Mouse (Mus musculus): ENCODE data around the gene Thegl. TPM values are rescaled to one million over a fixed set of nuclear protein-coding genes. Genes with fewer than 3 reads are reported as not detected.

The Thegl gene
- polyA plus RNA-seq, 1 experiment from 2014 or later: 1.2 TPM

DNA sequence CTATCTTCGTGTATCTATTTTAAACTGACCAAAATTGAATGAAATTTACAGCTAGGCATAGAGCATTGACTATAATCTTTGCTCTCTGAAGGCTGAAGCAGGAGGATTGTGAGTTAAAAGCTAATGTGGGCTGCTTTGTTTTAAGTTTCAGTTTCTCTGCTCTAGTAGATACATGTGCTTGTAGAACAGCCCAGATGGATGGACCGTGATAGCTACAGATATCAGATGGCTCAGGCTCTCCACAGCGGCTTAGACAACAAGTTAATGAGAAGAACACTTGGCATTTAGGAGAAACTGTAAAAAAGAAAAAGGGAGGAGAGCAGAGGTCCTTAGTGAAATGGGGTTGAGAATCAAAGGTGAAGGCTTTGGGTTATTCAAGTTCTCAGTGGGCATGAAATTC is 25.0 kb upstream of the Thegl start:
- WGBS: 92% methylated on average over 3 of the region's 3 CpGs
- no peak overlapping the region for H3K9ac ChIP-seq (ENCODE audit: low read length)
- no peaks in the 10 kb centered on the region for H3K9me3 ChIP-seq (ENCODE audit: control insufficient read depth, low read length)
- H3K4me3 ChIP-seq (ENCODE audit: low read depth, low read length): no peak overlapping the region
- ATAC-seq (replicated peaks; ENCODE audit: low FRiP score, low TSS enrichment, low read depth) (no peak), DNase-seq (ENCODE audit: low spot score) (no peak)
- H3K36me3 ChIP-seq (ENCODE audit: control insufficient read depth, insufficient read depth, low read length): peaks cover 90% of the 10 kb centered on the region
- H3K27me3 ChIP-seq (replicated peaks; ENCODE audit: control insufficient read depth, insufficient read depth, low read length): no peaks in the 10 kb centered on the region
- no peaks in the 10 kb centered on the region for H3K4me1 ChIP-seq (replicated peaks; ENCODE audit: control insufficient read depth, insufficient read depth, low read length)
- no peak overlapping the region for H3K27ac ChIP-seq (ENCODE audit: low read depth)
- H3K4me2 ChIP-seq (ENCODE audit: low read length): no peak overlapping the region

DNA sequence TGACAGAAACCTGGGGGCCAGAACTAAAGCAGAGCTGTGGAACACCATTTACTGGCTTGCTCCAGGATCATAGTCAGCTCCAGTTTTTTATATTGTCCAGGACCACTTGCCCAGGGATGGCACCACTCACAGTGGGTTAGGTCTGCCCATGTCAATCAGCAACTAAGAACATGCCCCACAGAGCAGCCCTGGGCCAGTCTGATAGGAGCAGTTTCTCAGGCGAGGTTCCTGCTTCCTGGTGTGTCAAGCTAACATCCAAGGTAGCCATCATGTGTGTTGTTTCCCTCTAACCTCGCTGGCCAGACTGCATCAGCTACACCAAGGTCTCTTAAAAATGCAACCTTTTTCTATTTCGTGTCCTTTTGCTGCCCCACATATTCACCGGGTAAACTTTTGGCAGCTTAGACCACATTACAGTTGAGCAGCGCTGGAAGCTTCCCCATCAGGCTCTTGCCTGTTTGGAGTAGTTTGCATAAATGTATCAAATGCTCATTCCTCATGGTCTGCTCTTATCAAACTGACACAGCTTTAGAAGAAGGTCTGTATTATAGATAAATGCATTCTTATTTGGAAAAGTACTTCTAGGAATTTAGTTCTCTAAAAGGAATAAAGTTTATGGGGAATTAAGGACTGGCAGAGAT is 22.5 kb upstream of the Thegl start:
- H3K27me3 ChIP-seq (replicated peaks; ENCODE audit: control insufficient read depth, insufficient read depth, low read length): no peaks in the 10 kb centered on the region
- WGBS: 93% methylated on average over 5 of the region's 5 CpGs

DNA sequence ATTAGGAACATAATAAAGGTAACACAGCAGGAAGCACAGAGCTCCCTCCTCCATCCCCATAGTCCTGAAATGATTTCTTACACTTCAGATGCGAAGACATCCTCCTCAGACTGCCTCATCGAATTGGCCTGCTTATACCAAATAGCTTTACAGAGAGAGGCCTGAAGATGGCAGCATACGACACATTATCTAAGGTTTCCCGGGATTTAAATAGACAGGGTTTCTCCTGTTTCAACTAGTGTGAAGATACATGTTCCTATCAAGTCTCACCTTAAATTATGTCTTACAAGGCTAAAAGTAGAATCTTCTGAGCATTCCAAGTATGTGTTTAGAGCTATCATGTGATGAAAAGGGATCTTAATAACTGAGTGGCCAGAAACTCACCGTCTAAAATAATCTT is 17.4 kb upstream of the Thegl start:
- no peak overlapping the region for H3K4me2 ChIP-seq (ENCODE audit: low read length)
- H3K36me3 ChIP-seq (ENCODE audit: control insufficient read depth, insufficient read depth, low read length): peaks cover 77% of the 10 kb centered on the region
- WGBS: 52% methylated on average over 5 of the region's 5 CpGs
- H3K27ac ChIP-seq (ENCODE audit: low read depth): no peak overlapping the region
- no peak overlapping the region for H3K4me3 ChIP-seq (ENCODE audit: low read depth, low read length)
- H3K9me3 ChIP-seq (ENCODE audit: control insufficient read depth, low read length): no peaks in the 10 kb centered on the region
- no peak for DNase-seq (ENCODE audit: low spot score)
- ATAC-seq (replicated peaks; ENCODE audit: low FRiP score, low TSS enrichment, low read depth): no peak
- H3K9ac ChIP-seq (ENCODE audit: low read length): no peak overlapping the region
- no peaks in the 10 kb centered on the region for H3K27me3 ChIP-seq (replicated peaks; ENCODE audit: control insufficient read depth, insufficient read depth, low read length)
- H3K4me1 ChIP-seq (replicated peaks; ENCODE audit: control insufficient read depth, insufficient read depth, low read length): no peaks in the 10 kb centered on the region

More for the DNA sequence above, 22.5 kb upstream of the Thegl start:
- H3K9me3 ChIP-seq (ENCODE audit: control insufficient read depth, low read length): no peaks in the 10 kb centered on the region
- H3K4me2 ChIP-seq (ENCODE audit: low read length): no peak overlapping the region
- no peaks in the 10 kb centered on the region for H3K4me1 ChIP-seq (replicated peaks; ENCODE audit: control insufficient read depth, insufficient read depth, low read length)
- H3K36me3 ChIP-seq (ENCODE audit: control insufficient read depth, insufficient read depth, low read length): peaks cover 96% of the 10 kb centered on the region
- H3K4me3 ChIP-seq (ENCODE audit: low read depth, low read length): no peak overlapping the region
- ATAC-seq (replicated peaks; ENCODE audit: low FRiP score, low TSS enrichment, low read depth) (no peak), DNase-seq (ENCODE audit: low spot score) (no peak)
- H3K27ac ChIP-seq (ENCODE audit: low read depth): no peak overlapping the region
- H3K9ac ChIP-seq (ENCODE audit: low read length): no peak overlapping the region

DNA sequence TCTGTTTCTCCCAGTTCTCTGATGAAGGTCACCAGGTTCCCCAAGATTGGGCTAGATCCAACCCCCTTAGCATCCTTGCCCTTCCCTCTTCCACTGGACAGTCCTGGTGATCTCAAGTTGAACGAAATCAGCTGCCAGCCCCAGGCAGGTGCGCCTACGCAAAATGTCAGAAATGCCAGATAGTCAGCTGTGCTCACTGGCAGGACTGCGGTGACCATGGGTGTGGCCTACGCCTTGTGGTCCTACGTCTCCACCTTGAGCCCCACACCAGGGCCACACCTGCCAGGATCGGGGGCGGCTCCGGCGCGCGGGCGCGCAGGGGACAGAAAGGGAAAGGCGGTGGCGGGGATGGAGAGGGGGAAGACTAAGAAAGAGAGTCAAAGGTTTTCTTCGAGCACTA is 14.6 kb upstream of the Thegl start:
- DNase-seq (ENCODE audit: low spot score) (no peak), ATAC-seq (replicated peaks; ENCODE audit: low FRiP score, low TSS enrichment, low read depth) (no peak)
- H3K27me3 ChIP-seq (replicated peaks; ENCODE audit: control insufficient read depth, insufficient read depth, low read length): no peaks in the 10 kb centered on the region
- WGBS: 89% methylated on average over 17 of the region's 17 CpGs
- H3K36me3 ChIP-seq (ENCODE audit: control insufficient read depth, insufficient read depth, low read length): peaks cover 50% of the 10 kb centered on the region
- no peak overlapping the region for H3K4me2 ChIP-seq (ENCODE audit: low read length)
- H3K9me3 ChIP-seq (ENCODE audit: control insufficient read depth, low read length): no peaks in the 10 kb centered on the region
- no peak overlapping the region for H3K4me3 ChIP-seq (ENCODE audit: low read depth, low read length)
- H3K27ac ChIP-seq (ENCODE audit: low read depth): no peak overlapping the region
- no peak overlapping the region for H3K9ac ChIP-seq (ENCODE audit: low read length)
- no peaks in the 10 kb centered on the region for H3K4me1 ChIP-seq (replicated peaks; ENCODE audit: control insufficient read depth, insufficient read depth, low read length)

DNA sequence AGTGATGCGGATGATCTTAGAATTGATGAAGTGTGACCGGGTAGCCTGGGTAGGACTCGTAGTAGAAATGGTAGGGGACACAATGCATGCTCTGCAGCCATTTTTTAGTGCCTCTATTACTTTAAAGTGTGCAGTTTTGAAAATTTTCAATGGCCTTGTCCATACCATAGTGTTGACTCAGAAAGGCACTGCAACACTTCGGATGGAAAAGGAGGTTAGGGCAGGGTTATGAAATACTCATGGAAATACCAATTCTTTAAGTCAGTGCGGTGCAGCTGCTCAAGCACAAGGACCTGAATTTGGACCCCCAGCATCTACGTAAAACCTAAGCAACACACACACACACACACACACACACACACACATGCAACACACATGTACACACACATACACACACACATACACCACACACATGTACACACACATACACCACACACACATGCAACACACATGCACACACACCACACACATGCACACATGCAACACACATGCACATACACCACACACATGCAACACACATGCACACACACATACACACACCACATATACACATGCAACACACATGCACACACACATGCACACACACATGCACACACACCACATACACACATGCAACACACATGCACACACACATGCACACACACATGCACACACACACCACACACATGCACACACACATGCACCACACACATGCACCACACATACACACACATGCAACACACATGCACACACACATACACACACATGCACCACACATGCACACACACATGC is 11.6 kb upstream of the Thegl start, which contains the start of gene Arl9:
Arl9 (plus strand) TSS at position 5 of the 771 bp plus-strand sequence.
- DNase-seq (ENCODE audit: low spot score) (no peak), ATAC-seq (replicated peaks; ENCODE audit: low FRiP score, low TSS enrichment, low read depth) (no peak)
- Histone ChIP-seq H3K36me3 (ENCODE audit: control insufficient read depth, insufficient read depth, low read length) (peaks cover 19% of the 10 kb centered on the region), H3K4me2 (ENCODE audit: low read length) (no peak within 1 kb of the TSS), H3K9me3 (ENCODE audit: control insufficient read depth, low read length) (no peaks in the 10 kb centered on the region), H3K27me3 (replicated peaks; ENCODE audit: control insufficient read depth, insufficient read depth, low read length) (no peaks in the 10 kb centered on the region), H3K9ac (ENCODE audit: low read length) (no peak within 1 kb of the TSS), H3K4me3 (ENCODE audit: low read depth, low read length) (no peak within 1 kb of the TSS), H3K27ac (ENCODE audit: low read depth) (no peak within 1 kb of the TSS), H3K4me1 (replicated peaks; ENCODE audit: control insufficient read depth, insufficient read depth, low read length) (no peaks in the 10 kb centered on the region)
- 94% methylated on average over 6 of the region's 6 CpGs for WGBS

DNA sequence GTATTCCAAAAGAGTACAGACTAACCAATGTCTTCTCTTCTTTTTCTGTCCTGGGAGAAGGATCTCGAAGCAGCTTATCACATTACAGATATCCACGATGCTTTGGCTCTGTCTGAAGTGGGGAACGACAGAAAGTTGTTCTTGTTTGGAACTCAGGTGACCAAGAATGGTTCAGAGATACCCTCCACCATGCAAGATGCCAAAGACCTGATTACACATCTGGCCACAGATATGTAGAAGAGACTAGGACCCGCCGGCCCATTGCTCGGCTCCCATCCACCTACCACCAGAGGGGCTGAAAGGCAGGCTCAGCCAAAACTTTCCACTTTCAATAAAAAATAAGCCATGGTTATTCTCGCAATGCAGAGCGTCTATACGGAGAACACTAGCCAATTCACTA is 5.5 kb upstream of the Thegl start:
- no peaks in the 10 kb centered on the region for H3K27me3 ChIP-seq (replicated peaks; ENCODE audit: control insufficient read depth, insufficient read depth, low read length)
- no peaks in the 10 kb centered on the region for H3K4me1 ChIP-seq (replicated peaks; ENCODE audit: control insufficient read depth, insufficient read depth, low read length)
- no peaks in the 10 kb centered on the region for H3K36me3 ChIP-seq (ENCODE audit: control insufficient read depth, insufficient read depth, low read length)
- H3K9me3 ChIP-seq (ENCODE audit: control insufficient read depth, low read length): no peaks in the 10 kb centered on the region
- DNase-seq (ENCODE audit: low spot score) (no peak), ATAC-seq (replicated peaks; ENCODE audit: low FRiP score, low TSS enrichment, low read depth) (no peak)
- H3K4me2 ChIP-seq (ENCODE audit: low read length): no peak overlapping the region
- 89% methylated on average over 9 of the region's 9 CpGs for WGBS
- H3K27ac ChIP-seq (ENCODE audit: low read depth): no peak overlapping the region
- H3K9ac ChIP-seq (ENCODE audit: low read length): no peak overlapping the region
- no peak overlapping the region for H3K4me3 ChIP-seq (ENCODE audit: low read depth, low read length)

DNA sequence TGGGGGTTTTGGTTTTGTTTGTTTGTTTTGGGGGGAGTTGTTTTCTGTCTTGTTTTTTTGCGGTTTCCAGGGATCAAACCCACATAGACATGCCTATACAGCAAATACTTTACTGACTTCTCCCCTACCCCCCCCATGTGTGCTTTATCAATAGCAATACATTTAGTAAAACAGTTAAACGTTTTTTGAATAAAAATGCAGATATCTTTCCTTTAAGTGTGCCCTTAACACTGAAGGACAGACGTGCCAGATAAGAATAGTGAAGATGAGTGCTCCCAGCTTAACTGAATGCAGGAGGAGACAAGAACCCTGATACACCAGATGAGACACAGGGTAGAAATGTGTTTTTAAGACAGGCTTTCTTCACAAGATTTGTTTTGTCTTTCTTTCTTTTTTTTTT is 4.7 kb upstream of the Thegl start:
- Histone ChIP-seq H3K9me3 (ENCODE audit: control insufficient read depth, low read length) (no peaks in the 10 kb centered on the region), H3K4me3 (ENCODE audit: low read depth, low read length) (no peak overlapping the region), H3K27ac (ENCODE audit: low read depth) (no peak overlapping the region), H3K4me1 (replicated peaks; ENCODE audit: control insufficient read depth, insufficient read depth, low read length) (no peaks in the 10 kb centered on the region), H3K4me2 (ENCODE audit: low read length) (no peak overlapping the region), H3K9ac (ENCODE audit: low read length) (no peak overlapping the region), H3K27me3 (replicated peaks; ENCODE audit: control insufficient read depth, insufficient read depth, low read length) (no peaks in the 10 kb centered on the region), H3K36me3 (ENCODE audit: control insufficient read depth, insufficient read depth, low read length) (no peaks in the 10 kb centered on the region)
- WGBS: 64% methylated on average over 3 of the region's 3 CpGs
- no peak for DNase-seq (ENCODE audit: low spot score)
- ATAC-seq (replicated peaks; ENCODE audit: low FRiP score, low TSS enrichment, low read depth): no peak

DNA sequence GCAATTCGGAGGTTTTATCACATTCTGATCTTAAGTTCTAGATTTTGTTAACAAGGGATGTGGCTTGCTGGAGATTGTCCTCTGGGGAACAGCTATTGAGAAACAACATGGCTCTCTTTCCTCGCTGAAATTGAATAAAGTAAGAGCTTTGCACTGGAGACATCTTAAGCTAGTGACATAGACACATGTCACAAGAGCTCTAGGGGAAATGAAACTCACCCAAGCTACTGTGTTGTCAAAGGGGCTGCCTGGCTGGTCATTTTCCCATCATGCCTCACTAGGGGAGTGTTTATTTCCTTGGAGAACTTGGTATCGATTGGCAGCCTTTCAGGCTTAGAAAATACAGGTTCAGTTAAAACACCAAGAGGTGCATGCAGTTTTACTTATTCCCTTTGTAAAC is 2.7 kb upstream of the Thegl start:
- no peak overlapping the region for H3K4me3 ChIP-seq (ENCODE audit: low read depth, low read length)
- DNase-seq (ENCODE audit: low spot score) (no peak), ATAC-seq (replicated peaks; ENCODE audit: low FRiP score, low TSS enrichment, low read depth) (no peak)
- no peak overlapping the region for H3K27ac ChIP-seq (ENCODE audit: low read depth)
- H3K9me3 ChIP-seq (ENCODE audit: control insufficient read depth, low read length): no peaks in the 10 kb centered on the region
- H3K27me3 ChIP-seq (replicated peaks; ENCODE audit: control insufficient read depth, insufficient read depth, low read length): no peaks in the 10 kb centered on the region
- 72% methylated on average over 3 of the region's 3 CpGs for WGBS
- H3K4me1 ChIP-seq (replicated peaks; ENCODE audit: control insufficient read depth, insufficient read depth, low read length): no peaks in the 10 kb centered on the region
- H3K4me2 ChIP-seq (ENCODE audit: low read length): no peak overlapping the region
- no peaks in the 10 kb centered on the region for H3K36me3 ChIP-seq (ENCODE audit: control insufficient read depth, insufficient read depth, low read length)
- no peak overlapping the region for H3K9ac ChIP-seq (ENCODE audit: low read length)

DNA sequence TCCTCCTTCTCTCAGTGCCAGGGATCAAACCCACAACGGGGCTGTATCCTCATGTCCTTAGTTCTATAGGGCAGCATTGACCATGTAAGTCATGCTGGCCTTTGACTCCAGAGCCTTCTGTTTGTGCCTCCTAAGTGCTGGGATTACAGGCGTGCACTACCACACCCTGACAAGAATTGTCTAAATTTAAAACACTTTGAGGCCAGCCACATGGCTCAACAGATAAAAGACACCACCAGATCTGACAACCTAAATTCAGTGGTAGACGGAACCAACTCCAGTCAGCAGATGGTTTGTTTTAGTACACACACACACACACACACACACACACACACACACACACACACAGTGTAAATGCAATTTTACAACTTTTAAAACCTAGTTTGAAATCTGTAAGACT is 12.2 kb downstream of the Thegl start:
- H3K4me3 ChIP-seq (ENCODE audit: low read depth, low read length): no peak overlapping the region
- ATAC-seq (replicated peaks; ENCODE audit: low FRiP score, low TSS enrichment, low read depth) (no peak), DNase-seq (ENCODE audit: low spot score) (no peak)
- H3K9ac ChIP-seq (ENCODE audit: low read length): no peak overlapping the region
- H3K27me3 ChIP-seq (replicated peaks; ENCODE audit: control insufficient read depth, insufficient read depth, low read length): no peaks in the 10 kb centered on the region
- 74% methylated on average over 3 of the region's 3 CpGs for WGBS
- no peaks in the 10 kb centered on the region for H3K4me1 ChIP-seq (replicated peaks; ENCODE audit: control insufficient read depth, insufficient read depth, low read length)
- no peaks in the 10 kb centered on the region for H3K36me3 ChIP-seq (ENCODE audit: control insufficient read depth, insufficient read depth, low read length)
- H3K27ac ChIP-seq (ENCODE audit: low read depth): no peak overlapping the region
- H3K9me3 ChIP-seq (ENCODE audit: control insufficient read depth, low read length): no peaks in the 10 kb centered on the region
- H3K4me2 ChIP-seq (ENCODE audit: low read length): no peak overlapping the region

Data from intestine, embryonic 14.5 days (tissue).